Mouse (Mus musculus): ENCODE results near the gene Zp3.

GRCm38 (mm10) chr5:135945916-135946408 lies 33.9 kb upstream of the Zp3 start:
- TF ChIP-seq CTCF (IDR thresholded peaks at IDR 0.05) (no peak), POLR2A (IDR thresholded peaks at IDR 0.05; ENCODE audit: insufficient read depth, low read depth, low read length) (no peak)
